Mouse (Mus musculus) macrophage (primary cell): ENCODE results near the gene Slc2a12. TPM values are rescaled to one million over a fixed set of nuclear protein-coding genes. Genes with fewer than 3 reads are reported as not detected.

Experiments used
- H3K27ac ChIP-seq: fragments of 350-480 bp; formaldehyde crosslinking; 2 replicates; pipeline ENCODE4 v1.9.0; 2021
- H3K36me3 ChIP-seq: fragments of 350-480 bp; formaldehyde crosslinking; 2 replicates; pipeline ENCODE4 v1.9.0; 2021; ENCODE audit errors: inconsistent target
- H3K4me3 ChIP-seq: fragments of 350-480 bp; formaldehyde crosslinking; 2 replicates; pipeline ENCODE4 v1.9.0; 2021; ENCODE audit errors: inconsistent target
- H3K79me2 ChIP-seq: fragments of 350-480 bp; formaldehyde crosslinking; 2 replicates; pipeline ENCODE4 v1.9.0; 2021; ENCODE audit errors: inconsistent target
- WGBS: methylation state at CpG from one replicate; pipeline ENCODE4 v1.1.7; 2026; ENCODE audit warnings: inconsistent platforms; ENCODE audit not compliant: missing documents; 5-methylcytosine and 5-hydroxymethylcytosine counted together
- polyA plus RNA-seq: library from polyadenylated mRNA; stranded (reverse); fragments of 250-400 nt; gene quantifications from 3 replicates; pipeline ENCODE4 v1.2.4, GENCODE M21; 2018; ENCODE audit warnings: inconsistent platforms

Slc2a12 gene
- polyA plus RNA-seq, 1 experiment from 2014 or later: 0.04 TPM

DNA sequence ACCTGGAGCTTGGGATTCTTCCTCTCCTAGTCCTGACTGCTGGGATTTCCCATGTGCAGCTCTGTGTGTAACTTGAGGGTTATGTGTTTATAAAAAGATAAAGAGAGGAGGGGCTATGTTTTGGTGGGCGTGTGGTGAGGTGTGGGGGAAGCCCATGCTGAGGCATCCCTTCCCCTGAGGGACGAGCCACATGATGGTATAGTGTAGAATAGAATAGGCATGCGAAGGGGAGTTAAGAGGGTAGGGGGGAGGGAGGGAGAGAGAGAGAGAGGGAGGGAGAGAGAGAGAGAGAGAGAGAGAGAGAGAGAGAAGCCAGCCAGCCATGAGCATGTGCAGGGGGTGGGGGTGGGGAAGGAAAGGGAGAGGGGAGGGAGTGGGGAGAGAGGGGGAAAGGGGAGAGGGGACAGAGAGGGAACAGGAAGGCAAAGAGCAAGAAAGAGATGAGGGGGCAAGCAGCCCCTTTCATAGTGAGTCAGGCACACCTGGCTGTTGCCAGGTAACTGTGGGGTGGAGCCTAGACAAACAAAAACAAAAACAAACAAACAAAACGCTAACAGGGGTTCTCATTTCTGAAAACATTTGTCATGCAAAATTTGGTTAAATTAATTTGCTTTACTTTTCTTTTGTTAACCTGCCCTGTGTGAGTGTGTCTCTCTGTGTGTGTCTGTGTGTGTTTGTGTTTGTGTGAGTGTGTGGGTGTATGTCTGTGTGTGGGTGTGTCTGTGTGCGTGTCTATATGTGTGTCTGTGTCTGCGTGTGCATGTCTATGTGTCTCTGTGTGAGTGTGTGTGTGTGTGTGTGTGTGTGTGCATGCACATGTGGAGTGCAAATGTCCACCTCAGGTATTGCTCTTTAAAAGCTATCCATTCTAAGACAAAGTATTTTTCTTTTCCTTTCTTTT is 11.2 kb upstream of the Slc2a12 start:
- Histone ChIP-seq H3K4me3 (no peak overlapping the region), H3K36me3 (no peaks in the 10 kb centered on the region), H3K27ac (no peak overlapping the region), H3K79me2 (no peaks in the 10 kb centered on the region)
- 72% methylated on average over 4 of the region's 6 CpGs for WGBS

DNA sequence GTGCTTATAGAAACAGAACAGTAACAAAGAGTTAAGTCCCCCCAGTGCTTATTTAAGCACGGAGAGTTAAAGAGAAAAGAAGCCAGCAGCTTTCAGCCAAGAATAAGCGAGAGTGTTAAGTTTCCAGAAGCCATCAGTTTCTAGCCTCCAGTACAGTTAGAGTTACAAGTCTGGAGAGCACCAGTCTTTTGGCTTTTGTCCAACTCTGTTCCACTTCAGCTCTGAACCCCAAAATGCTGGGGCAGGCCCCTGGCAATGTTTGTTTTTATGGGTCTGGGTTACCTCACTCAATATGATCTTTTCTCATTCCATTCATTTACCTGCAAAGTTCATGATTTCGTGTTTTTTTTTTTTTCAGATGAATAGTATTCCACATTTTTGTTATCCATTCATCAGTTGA is 7.6 kb upstream of the Slc2a12 start:
- no peak overlapping the region for H3K4me3 ChIP-seq
- H3K36me3 ChIP-seq: no peaks in the 10 kb centered on the region
- no peak overlapping the region for H3K27ac ChIP-seq
- no peaks in the 10 kb centered on the region for H3K79me2 ChIP-seq
- 88% methylated on average over 3 of the region's 3 CpGs for WGBS

- no peak overlapping the region for H3K4me3 ChIP-seq
- H3K36me3 ChIP-seq: no peaks in the 10 kb centered on the region
- 92% methylated on average over 9 of the region's 9 CpGs for WGBS
- no peaks in the 10 kb centered on the region for H3K79me2 ChIP-seq
- no peak overlapping the region for H3K27ac ChIP-seq
These were observed 640 bp upstream of the Slc2a12 start for GRCm38 (mm10) chr10:22644171-22644570.

- H3K79me2 ChIP-seq: no peaks in the 10 kb centered on the region
- H3K27ac ChIP-seq: no peak overlapping the region
- no peaks in the 10 kb centered on the region for H3K36me3 ChIP-seq
- 92% methylated on average over 4 of the region's 4 CpGs for WGBS
- no peak overlapping the region for H3K4me3 ChIP-seq
These were observed 3.9 kb downstream of the Slc2a12 start for GRCm38 (mm10) chr10:22648702-22649101.

GRCm38 (mm10) chr10:22653820-22654219 is 9.0 kb downstream of the Slc2a12 start:
- no peak overlapping the region for H3K4me3 ChIP-seq
- H3K36me3 ChIP-seq: no peaks in the 10 kb centered on the region
- H3K79me2 ChIP-seq: no peaks in the 10 kb centered on the region
- 80% methylated on average over 6 of the region's 6 CpGs for WGBS
- H3K27ac ChIP-seq: no peak overlapping the region

DNA sequence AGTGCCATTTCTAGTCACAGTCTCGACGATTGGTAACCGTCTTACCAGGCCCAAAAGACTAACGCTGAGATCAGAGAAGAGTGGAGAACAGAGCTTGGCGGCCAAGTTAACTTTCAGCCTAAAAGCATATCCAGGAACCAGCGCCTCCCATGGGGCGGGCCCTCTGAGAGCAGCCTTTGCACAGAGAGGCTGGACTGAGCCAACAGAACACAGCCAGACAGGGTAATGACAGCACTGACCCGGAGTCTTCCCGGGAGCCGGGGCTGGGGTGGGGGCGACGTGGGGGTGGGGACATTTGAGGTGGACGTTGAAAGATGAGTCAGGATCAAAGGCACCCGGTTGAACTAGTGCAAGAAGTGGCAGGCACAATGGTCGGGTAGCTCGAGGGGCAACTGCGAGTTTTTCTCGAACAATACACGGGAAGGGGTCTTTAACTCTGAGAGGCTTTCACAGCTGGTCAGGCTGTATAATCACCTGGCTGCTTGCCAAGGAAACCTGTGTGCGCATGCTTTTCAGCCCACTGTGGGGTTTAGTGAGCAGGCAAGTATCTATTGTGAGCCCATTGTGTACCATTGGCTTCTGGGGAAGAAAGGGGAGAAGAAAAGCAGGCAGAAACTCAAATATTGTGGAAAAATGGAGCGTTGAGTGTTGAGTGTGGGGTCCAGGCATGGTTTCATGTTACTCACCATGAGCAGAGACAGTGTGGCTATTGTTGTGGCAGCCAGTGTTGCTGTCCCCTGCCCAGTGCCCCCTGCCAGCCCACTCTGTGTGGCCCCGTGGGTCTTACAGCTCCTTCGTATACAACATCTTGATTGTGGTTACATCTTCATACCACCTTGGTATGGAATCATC is 13.9 kb downstream of the Slc2a12 start:
- Histone ChIP-seq H3K27ac (no peak overlapping the region), H3K36me3 (no peaks in the 10 kb centered on the region), H3K4me3 (no peak overlapping the region), H3K79me2 (no peaks in the 10 kb centered on the region)
- 80% methylated on average over 23 of the region's 23 CpGs for WGBS

GRCm38 (mm10) chr10:22659386-22659725 is 14.5 kb downstream of the Slc2a12 start:
- WGBS: 89% methylated on average over 10 of the region's 10 CpGs
- Histone ChIP-seq H3K36me3 (no peaks in the 10 kb centered on the region), H3K4me3 (no peak overlapping the region), H3K27ac (no peak overlapping the region), H3K79me2 (no peaks in the 10 kb centered on the region)

DNA sequence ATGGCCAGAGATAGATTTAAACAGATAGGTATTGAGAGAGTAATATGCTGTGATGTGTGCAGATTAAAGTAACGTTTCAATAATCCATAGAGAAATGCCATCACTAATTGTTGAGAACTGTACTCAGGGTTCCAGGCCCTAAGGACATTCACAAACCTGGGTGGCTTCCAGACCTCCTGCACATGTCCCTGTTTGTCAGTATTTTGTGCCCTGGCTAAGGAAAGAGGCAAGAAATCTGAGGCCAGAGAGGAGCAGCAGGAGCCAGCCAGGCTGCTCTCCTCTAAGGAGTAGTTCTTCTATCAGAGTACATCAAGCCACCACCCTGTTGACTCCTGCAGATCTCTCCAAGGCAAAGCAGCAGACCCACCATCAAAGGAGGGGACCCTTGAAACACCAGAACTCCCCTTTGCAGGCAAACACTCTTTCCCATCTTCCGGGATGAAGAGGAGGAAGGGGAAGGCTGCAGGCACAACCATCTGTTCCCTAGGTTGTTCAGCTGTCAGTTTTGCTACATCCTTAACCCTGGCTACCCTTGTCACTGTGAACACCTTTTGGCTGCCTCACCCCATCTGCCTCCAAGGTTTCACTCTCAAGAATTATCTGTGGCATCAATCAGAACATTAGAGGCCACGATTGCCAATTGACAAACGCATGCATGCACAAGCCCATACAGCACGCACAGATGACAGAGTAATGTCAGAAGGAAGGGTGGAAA is 15.6 kb downstream of the Slc2a12 start:
- H3K27ac ChIP-seq: no peak overlapping the region
- WGBS: 90% methylated on average over 5 of the region's 5 CpGs
- H3K36me3 ChIP-seq: no peaks in the 10 kb centered on the region
- no peak overlapping the region for H3K4me3 ChIP-seq
- H3K79me2 ChIP-seq: no peaks in the 10 kb centered on the region

DNA sequence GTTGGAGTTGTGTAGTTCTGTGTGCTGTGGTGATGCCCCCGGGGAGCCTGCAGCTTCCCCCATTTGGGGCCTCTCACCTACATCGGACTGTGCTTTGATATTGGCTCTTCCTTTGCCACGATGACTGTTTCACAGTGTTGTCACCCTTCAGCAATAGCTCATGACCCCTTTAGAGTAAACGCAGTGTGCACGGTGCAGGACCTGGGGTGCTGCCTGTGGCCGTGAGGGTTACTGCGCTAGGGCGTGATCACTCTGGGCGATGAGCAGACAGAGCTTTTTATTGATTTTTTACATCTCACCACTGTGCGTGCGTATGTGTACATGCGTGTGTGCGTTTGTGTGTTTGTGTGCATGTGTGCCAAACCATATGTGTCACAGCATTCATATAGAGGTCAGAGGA is 23.7 kb downstream of the Slc2a12 start:
- H3K4me3 ChIP-seq: no peak overlapping the region
- 92% methylated on average over 13 of the region's 13 CpGs for WGBS
- no peaks in the 10 kb centered on the region for H3K79me2 ChIP-seq
- H3K27ac ChIP-seq: no peak overlapping the region
- no peaks in the 10 kb centered on the region for H3K36me3 ChIP-seq

DNA sequence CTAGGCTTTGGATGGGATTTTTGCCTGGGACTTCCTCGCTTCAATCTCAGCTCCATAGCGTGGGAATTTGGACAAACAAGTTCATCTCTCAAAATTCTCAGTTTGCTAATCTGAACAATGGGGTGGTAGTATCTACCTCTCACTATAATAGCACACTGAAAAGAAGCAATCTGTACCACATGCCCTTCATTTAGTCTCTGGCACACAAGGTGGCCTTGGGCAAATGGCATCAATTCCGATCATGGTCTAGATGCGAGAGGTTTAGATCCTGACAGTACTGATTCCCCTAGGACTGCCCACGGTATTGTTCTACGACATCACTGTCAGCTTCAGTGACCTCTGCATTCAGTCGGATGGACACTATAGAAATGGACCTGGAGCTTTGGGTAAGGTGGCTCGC is 29.4 kb downstream of the Slc2a12 start:
- 90% methylated on average over 8 of the region's 8 CpGs for WGBS
- Histone ChIP-seq H3K79me2 (no peaks in the 10 kb centered on the region), H3K27ac (no peak overlapping the region), H3K36me3 (no peaks in the 10 kb centered on the region), H3K4me3 (no peak overlapping the region)

DNA sequence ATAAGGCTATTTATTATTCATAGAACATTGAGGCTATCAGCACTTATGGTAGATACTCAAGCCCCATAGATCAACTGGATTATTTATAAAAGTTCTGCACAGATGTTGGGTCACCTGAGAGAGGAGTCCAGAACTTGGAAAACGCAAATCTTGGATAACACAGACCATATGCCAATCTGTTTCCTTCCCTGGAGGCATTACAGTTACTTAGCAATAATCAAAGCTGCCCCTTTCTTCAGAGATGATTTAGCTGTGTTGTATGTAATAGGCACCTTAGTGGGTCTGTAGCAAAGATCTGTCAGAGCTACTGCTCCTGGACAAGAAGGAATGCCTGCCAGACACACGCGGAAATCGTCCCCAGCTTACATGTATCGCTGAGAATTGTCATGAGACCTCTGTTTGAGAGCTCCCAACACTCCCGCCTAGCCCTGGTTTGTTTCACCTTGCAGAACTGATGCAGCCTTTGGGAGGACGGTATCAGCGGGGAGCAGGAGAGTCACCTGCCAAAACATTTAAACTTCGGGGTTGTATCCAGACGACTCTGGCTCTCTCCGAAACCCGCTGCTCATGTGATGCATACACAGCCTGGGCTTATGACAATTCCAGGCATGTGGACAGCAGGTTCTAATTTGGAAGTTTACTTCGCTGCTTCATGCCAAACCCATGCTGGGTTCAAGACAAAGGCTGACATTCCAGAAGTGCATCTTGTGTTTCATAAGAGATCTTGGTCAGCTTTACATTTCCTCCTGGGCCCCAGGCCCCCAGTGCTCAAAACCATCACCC is 31.2 kb downstream of the Slc2a12 start:
- H3K4me3 ChIP-seq: no peak overlapping the region
- H3K27ac ChIP-seq: no peak overlapping the region
- 92% methylated on average over 13 of the region's 13 CpGs for WGBS
- H3K36me3 ChIP-seq: no peaks in the 10 kb centered on the region
- no peaks in the 10 kb centered on the region for H3K79me2 ChIP-seq

DNA sequence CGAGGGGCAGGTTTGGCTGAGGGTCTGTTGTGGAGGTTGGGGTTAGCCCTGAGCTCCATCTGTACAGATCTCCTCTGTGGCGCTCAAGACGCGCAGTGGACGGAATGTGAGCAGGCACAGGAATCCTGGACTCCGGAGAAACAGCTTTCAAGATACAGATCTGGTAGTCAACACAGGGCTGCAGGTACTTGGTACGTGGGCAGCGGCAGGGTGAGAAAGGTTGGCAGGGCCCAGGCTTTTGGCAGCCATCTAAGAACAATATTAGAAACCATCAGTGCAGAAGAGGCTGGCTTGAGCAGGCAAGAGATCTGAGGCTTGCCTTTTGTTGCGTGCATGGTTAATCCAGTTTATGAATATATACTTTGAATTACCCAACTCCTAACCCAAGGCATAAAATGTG is 51.4 kb downstream of the Slc2a12 start:
- H3K4me3 ChIP-seq: no peak overlapping the region
- H3K79me2 ChIP-seq: no peaks in the 10 kb centered on the region
- H3K36me3 ChIP-seq: no peaks in the 10 kb centered on the region
- WGBS: 92% methylated on average over 9 of the region's 9 CpGs
- no peak overlapping the region for H3K27ac ChIP-seq

- no peaks in the 10 kb centered on the region for H3K79me2 ChIP-seq
- H3K4me3 ChIP-seq: no peak overlapping the region
- WGBS: 94% methylated on average over 7 of the region's 7 CpGs
- H3K36me3 ChIP-seq: no peaks in the 10 kb centered on the region
- no peak overlapping the region for H3K27ac ChIP-seq
These were observed 52.1 kb downstream of the Slc2a12 start for GRCm38 (mm10) chr10:22696864-22697263.
